Mouse (Mus musculus) adrenal gland, adult (tissue): ENCODE results near the gene Stub1.
"Not testable (repeated sequence)": the region's sequence is repeated elsewhere in the genome, so short reads cannot be mapped to it uniquely, and the experiment has no call there.

ENCODE experiments used
- DNase-seq, 2 experiments: peaks; one replicate each; pipeline ENCODE4 v3.0.0; 2022 to 2023; ENCODE audit warnings: low spot score in 1 of 2; ENCODE audit not compliant: inconsistent age in 2 of 2

The Stub1 gene

DNA sequence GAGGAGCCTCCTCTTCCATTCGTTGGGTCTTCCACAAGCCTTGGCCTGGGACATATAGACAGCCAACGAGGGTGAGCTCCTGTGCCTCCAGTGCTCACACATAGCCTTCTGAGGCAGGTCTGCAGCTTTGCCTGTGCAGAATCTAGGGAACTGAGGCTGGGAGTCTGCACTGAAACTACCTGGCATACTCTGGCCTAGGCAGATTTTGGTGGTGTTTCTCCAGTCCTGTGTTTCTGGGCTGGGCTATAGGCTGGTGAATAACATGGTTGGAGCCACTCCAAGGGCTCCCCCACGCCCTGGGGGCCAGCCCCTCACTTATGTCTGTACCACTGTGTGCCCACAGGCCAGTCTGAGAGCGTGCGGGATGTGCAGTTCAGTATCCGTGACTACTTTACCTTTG lies 7.9 kb downstream of the Stub1 start:
- no peak for DNase-seq

DNA sequence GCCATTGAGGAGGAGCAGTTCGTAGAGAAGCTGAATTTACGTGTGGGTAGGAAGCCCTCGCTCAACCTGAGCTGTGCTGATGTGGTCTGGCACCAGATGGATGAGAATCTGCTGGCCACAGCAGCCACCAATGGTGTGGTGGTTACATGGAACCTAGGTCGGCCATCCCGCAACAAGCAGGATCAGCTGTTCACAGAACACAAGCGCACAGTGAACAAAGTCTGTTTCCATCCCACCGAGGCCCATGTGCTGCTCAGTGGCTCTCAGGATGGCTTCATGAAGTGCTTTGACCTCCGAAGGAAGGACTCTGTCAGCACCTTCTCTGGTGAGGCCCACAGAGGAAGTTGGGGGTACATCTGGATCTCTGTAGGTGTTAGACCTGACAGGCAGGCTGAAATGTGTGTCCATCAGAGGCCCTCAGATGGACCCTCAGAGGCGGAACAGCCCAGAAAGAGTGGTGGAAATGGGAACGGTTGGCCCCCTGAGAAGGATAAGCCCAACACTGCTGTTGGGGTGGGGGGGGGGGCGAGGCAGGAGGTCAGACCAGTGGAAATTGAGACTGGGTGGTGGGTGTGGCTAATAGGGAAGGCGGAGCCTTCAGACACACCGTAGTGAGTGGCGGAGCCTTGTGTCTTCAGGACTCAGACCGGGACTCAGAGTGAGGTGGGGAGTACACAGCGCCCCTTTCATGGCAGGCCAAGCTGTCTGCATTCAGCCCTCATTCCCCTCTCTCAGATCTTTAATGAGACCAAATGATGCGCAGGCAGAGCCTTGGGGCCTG lies 8.7 kb downstream of the Stub1 start:
- DNase-seq: no peak

DNA sequence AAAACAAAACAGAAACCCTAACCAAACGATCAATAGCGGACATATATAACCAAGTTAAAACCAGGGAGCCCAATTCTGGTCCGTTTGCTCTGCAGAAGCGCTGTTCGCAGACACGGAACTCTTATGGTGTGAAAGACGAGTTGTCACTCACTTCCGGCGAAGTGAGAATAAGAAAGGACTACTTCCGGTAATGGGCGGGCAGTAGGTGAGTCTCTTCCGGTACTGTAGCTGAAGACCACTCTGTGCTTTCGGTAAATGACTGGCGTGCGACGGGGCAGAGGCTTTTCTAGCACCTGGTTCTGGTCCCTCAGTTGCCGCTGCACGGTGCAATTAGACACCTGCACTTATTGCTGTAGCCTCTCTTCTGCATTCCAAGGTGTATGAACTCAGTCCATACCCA lies 9.8 kb downstream of the Stub1 start, which contains the start of gene Wdr24:
Gene Wdr24 (plus strand): TSS at position 176 of the 400 bp plus-strand sequence.
- DNase-seq: peak; percentile 82 to 94

DNA sequence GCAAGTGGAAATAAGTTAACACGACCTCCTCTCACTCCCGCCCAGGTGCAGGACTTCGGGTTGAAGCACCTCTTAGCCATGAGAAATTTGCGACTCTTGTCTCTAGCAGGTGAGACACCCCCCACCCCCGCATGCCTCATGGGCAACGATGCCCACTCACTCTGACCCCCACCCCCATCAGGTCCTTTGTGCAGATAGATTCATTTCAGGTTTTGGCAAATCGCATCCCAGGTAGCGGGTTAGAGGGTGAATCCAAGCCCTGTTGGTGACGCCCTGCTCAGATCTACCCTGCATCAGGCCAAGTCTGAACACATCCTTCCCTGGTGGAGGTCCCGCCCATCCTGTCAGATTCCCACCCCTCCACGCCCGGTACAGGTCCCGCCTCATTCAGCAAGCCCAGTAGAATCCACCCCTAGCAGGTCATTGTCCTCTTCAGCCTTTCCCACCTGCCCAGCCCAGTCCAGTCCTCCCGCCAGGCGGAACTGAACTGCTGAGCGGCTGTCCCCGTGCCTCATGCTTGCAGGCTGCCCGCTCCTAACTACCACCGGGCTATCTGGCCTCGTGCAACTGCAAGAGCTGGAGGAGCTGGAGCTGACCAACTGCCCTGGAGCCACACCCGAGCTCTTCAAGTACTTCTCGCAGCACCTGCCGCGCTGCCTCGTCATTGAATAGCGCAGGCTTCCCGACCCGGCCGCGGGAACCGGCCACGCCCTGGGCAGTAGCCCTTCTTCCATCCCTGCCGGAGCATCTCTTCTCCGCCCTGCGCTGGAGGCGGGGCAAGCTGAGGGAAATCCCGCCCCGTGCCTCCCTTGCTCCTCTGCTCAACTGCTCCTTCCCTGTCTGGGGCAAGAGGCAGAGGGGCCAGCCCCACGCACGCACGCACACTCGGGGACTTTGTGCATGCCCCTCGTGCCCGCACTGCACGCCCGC lies 14.1 kb downstream of the Stub1 start:
- no peak for DNase-seq

DNA sequence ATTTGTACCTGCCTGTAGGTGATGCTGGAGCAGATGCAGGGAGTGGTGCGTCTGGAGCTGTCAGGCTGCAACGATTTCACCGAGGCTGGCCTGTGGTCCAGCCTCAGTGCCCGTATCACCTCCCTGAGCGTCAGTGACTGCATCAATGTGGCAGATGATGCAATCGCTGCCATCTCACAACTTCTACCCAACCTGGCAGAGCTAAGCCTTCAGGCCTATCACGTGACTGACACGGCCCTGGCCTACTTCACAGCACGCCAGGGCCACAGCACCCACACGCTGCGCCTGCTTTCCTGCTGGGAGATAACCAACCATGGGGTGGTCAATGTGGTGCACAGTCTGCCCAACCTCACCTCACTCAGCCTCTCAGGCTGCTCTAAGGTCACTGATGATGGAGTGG lies 15.5 kb downstream of the Stub1 start:
- DNase-seq: peak; percentile 53 to 85

DNA sequence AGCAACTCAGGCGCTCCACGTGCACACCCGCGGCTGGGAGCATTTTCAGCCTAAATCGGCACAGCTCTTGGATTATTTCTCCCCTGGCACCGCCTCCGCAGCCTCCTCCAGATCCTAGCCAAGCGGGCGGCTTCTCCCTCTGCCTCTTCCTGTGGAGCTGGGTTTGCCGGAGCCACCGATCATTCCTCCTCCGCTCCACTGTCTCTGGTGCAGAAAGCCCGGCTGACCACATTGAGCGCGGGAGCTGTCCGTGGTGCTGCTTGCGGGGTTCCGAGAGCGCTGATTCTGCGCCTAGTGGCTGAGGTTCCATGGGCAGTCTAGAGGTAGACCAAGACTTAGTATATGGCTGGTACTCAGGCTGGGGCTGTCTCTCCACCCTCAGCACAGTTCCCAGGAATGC lies 19.7 kb downstream of the Stub1 start:
- peak; percentile 84 to 94 for DNase-seq

DNA sequence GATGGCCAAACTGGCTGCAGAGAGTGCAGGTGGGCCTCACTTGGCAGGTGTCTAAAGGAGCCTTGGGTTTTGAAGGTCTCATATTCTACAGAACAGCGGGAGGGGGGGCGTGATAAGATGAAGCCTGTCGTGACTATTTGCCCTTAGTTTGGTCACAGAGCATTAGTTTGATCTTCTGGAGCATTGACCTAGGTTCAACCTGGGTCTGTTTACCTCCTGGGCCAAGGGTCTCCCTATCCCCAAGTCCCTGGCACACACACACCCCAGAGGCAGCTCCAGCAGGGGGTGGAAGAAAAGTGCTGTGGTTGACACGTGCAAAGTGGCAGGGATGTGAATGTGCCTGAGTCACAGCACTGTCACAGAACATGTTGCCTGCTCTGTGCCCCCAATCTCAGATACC lies 22.3 kb downstream of the Stub1 start:
- no peak for DNase-seq

DNA sequence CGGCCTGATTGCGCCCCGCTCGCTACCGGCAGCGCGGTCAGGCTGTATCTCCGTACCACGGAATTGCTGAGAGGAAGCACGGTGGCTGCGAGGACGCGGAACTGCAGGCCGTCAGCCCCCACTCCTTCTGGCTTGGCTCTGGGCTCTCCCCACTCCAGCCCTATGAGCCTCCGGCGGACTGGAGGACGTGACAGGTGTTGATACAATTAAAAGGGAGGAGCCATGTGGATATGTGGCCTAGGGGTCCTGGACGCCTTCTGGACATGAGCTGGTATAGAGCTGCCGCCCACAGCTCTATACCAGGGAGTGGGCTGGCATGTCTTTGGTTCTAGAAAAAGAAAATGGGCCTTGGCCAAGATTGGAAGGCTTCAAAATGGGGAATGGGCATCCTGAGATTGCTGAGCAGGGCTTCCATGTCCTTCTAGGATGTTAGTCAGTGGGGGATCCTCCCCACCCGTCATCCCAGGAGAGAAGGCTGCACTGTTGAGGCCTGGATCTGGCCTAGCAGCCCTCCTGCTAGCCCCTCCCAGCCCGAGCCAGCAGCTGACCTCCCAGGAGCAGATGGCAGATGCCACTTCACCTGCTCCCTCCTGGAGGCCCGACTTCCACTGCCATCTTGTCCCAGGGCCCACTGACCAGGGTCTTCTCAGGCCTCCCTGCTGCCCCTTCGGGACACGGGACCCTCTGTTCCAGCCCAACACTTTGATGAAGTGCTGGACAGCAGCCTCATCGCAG lies 23.4 kb downstream of the Stub1 start:
- DNase-seq: peak; percentile 44 to 64

DNA sequence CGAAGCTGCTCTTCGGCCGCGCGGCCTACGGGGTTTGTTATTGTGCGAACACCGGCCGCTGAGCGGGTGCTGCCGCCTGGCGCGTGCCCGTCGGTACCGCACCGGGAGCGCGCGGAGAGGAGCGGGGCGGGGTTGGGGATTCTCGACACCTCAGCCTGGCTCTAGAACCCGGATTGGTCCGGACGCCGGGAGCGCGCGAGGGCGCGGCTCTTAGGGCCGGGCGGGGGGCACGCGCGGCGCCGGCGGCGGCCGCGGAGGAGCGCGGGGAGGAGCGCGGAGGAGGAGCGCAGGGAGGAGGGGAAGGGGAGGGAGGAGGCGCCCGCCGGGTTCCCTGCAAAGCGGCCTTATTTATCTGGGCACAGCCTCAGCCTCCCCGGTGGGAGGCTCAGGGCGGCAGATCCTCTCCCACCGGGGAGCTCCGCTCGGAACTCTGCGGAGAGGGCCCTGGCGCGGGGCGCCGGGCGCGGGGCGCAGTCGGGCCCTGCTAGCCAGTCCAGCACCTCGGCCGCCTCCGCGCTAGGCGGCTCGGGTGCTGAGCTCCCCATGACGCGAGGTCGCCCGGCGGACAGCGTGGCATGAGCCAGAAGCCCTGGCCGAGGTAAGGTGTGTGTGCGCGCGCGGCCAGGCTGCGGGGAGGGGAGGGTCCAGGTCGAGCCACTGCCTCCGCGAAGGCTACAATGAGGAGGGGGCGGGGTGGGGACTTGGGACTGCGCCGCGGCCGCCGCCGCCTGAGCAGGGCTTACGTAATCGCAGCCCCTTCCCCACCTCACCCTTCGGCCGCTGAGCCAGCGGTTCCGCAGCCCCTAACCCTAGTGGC lies 24.2 kb downstream of the Stub1 start, which contains the start of gene Fbxl16:
Gene Fbxl16 (plus strand): TSS at position 297 of the 817 bp plus-strand sequence.
- DNase-seq: peak; percentile 93 to 95

DNA sequence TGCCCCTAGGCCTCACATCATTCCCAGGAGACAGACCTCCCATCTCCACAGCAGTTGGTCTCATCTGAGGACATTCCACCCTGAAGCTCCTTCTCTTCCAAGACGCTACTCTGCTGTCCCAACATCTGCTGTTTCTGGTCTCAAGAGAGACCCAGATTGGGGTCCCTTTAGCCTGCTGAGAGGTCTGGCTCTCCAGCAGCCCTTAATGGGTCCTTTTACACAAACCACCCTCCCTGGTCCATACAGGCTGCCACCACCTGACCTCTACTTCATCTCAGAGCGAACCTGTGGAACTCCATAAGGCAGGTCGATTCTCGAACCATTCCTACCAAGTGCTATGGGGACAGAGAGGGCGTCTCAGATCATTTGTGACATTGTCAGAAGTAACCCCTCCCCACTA lies 25.2 kb downstream of the Stub1 start:
- DNase-seq: no peak

DNA sequence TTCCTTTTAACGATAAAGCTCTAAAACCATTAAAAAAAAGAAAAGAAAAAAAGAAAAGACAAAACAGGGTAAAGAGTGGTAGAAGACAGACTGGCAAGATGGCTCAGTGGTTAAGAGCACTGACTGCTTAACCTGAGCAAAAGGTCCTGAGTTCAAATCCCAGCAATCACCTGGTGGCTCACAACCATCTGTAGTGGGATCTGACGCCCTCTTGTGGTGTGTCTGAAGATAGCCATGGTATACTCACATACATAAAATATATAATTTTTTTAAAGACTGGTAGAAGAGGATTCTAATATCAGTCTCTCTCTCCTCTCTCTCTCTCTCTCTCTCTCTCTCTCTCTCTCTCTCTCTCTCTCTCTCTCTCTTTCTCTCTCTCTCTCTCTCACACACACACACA lies 25.8 kb downstream of the Stub1 start:
- not testable (repeated sequence) for DNase-seq

DNA sequence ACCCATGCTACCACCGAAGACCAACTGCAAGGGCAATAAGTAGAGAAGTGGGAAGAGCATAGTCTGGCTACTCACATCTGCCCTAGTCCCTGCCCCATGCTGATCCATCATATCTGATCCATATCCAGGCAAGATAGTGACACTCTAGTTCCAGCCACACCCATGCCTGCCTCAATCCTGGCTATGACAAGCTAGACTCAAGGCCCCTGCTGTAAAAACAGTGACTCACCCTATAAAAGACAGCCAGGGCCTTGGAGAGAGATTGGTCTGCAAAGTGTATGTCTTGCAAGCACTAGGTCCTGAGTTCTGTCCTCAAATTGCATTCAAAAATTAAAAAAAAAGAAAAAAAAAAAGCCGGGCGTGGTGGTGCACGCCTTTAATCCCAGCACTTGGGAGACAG lies 26.7 kb downstream of the Stub1 start:
- peak; percentile 69 to 86 for DNase-seq

DNA sequence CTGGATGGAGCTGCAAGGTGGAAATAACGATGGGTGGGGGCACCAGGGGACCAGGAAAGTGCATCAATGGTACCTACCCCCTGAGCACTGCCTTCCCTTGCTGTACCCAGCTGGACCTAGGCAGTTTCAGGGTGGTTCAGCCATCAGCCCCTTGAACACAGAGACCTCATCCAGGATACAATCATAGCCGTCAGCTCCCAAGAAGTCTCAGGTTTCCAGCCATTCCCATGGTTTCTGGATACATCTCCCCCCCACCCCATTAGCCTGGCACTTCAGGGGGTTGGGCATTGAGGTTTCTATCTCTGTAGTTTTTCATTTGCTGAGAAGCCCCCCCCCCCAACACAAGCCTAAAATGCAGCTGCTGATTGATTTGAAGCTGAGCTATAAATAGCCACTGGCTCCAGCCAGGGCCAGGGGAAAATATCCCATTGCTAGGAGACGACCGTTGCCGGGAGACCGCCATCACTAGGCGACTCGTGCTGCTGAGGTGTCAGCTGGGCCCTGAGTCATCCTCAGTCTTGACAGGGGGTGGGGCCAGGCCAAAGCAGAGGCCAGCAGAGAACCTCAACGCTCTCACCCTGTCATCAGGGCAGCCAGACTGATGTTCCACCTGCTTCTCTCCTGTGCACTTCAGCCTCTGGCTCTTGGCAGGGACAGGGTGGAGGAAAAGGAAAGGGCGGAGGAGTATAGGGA lies 30.2 kb downstream of the Stub1 start:
- peak; percentile 87 to 93 for DNase-seq

DNA sequence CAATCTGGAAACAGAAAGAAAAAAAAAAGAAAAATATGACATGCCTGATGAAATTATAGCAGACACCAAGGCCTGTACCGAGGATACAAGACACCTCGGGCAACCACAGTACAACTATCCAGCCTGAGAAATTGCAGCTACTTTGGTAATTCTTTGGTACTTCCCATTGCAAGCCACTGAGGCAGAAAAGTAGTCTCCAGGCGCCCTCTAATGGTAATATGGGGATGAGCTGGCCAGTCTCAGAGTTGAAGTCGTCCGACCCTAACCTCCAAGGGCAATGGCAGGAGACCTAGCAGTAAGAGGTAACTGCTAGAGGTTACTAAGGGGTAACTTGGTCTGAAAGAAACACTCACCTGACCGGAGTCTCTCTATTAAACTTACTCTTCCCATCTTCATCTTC lies 32.2 kb downstream of the Stub1 start:
- DNase-seq: peak; percentile 70 to 91

DNA sequence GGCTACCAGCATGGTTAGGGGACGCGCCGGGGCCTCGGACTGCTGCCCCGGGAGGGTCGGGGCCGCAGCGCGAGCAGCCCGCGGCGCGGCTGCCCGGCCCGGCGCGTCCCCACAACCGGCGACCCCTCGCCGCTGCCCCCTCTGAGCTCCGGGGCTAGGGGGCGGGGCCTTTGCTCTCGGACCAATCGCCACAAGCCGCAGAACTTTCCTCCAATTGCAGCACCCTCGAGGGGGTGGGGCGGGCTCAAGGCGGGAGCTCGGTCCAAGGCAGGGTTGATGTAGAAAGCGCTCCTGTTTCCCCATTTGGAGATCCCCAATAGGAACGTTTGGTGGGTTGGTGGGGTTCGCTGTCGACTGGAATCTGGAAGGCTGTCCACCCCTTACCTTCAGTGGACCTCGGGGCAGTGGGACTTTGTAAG lies 36.2 kb downstream of the Stub1 start, which contains the start of gene Metrn:
Gene Metrn (minus strand): TSS at position 186 of the 419 bp plus-strand sequence.
- DNase-seq: peak; percentile 90 to 95

DNA sequence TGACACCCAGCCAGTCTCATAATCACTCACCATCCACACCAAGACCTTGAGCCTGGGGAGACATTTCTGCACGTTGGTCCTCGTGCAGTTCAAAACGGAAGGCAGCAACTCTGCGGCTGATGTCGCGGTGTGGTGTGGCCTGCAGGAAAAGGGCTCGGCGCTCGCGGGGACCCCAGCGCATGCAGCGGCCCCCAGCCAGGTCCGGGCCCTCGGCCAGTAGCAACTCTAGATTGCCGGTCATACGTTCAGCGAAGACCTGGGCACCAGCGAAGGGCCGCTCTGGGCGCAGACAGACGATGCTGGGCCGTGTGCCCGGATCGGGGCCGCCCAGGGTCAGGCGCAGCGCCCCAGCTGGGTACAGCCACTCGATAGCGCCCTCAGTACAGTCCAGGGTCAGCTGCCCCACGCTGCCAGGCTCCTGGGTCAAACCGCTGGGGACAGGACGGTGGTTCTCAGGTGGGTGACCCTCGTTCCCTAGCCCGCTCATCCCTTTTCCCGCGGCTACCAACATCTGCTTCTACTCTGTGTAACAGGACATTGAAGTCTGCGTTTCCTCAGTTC lies 36.9 kb downstream of the Stub1 start:
- peak; percentile 59 to 79 for DNase-seq

DNA sequence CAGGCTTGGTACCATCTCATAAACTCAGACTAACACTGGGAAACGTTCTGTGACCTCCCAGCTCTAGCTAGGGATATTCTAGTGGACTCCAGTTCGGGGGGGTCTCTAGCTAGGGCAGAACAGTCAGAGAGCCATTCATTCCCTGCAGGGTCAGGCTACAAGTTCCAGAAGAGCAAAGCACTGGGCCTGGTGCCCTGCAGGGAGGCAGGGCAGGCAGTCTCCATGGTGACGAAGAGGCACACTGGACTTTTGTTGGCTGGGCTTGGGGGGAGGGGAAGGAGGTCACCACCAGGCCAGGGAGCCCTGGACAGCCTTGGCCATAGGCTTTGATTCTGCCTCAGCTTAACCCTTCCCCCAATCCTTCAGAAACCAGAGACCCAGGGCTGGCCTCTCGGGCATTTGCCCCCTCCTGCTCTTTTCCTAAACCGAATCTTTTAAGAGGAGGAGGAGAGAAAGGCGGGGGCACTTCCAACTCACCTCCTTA lies 37.6 kb downstream of the Stub1 start, which contains the start of gene AC134908.4:
Gene AC134908.4 (minus strand): TSS at position 51 of the 484 bp plus-strand sequence.
- peak; percentile 52 to 60 for DNase-seq

DNA sequence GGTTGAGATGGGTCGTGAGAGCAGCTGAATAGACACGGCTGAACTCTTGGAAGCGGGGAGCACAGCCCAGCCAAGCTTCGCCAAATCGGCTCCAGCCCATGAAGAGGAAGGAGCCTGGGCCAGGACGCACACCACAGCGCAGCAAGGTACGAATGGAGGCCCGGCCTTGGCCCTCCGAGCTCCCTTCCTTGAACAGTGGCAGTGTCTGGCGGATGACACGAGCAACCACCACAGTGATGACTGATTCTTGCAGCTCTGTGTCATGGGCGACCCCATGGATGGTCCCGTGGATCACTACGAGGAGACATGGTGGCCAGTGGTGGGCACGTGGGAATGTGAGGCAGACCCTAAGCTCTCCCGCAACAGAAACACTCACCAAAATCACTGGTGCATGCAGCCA lies 38.2 kb downstream of the Stub1 start:
- DNase-seq: no peak

DNA sequence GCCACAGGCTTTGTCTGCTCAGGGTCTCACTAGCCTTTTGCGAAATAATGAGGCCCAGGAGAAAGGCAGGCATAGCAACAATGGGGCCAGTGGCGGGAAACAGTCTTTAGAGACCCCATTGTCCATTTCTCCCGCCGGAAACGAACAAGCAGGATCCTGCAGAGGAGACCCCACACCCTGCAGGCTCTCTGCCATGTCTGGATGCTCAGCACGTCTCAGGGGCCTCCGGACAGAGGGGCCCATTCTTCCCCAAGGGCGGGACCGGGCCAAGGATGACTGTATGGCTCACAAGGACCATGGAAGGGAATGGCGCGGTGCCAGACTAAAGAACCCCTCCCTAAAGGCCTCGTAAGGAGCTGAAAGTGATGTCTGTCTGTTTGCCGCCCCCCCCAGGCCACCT lies 39.0 kb downstream of the Stub1 start:
- DNase-seq: no peak
